Mouse (Mus musculus) liver, embryonic 12.5 days (tissue): ENCODE measurements around the gene Cbx6. TPM values are rescaled to one million over a fixed set of nuclear protein-coding genes. Genes with fewer than 3 reads are reported as not detected.

Experiments used
- ATAC-seq: fragments of 200-750 bp; cut with Nextera tagmentation; 2 replicates; pipeline ENCODE4 v1.8.0; 2017; ENCODE audit warnings: moderate number of reproducible peaks, mild to moderate bottlenecking, moderate library complexity
- H3K27ac ChIP-seq: fragments of 300-500 bp; sonication (generic); 2 replicates; pipeline ENCODE4 v1.5.1; 2016; ENCODE audit warnings: mild to moderate bottlenecking
- H3K27me3 ChIP-seq: fragments of 300-500 bp; sonication (generic); replicated peaks from 2 replicates; pipeline ENCODE4 v1.6.1; 2016; ENCODE audit warnings: mild to moderate bottlenecking, moderate library complexity
- H3K36me3 ChIP-seq: fragments of 300-500 bp; sonication (generic); 2 replicates; pipeline ENCODE4 v1.6.1; 2016; ENCODE audit warnings: mild to moderate bottlenecking, moderate library complexity
- H3K4me1 ChIP-seq: fragments of 300-500 bp; sonication (generic); 2 replicates; pipeline ENCODE4 v1.6.1; 2016
- H3K4me2 ChIP-seq: fragments of 300-500 bp; sonication (generic); 2 replicates; pipeline ENCODE4 v1.6.1; 2016; ENCODE audit warnings: mild to moderate bottlenecking, moderate library complexity
- H3K4me3 ChIP-seq: fragments of 300-500 bp; sonication (generic); 2 replicates; pipeline ENCODE4 v1.5.1; 2016; ENCODE audit warnings: mild to moderate bottlenecking, moderate library complexity
- H3K9ac ChIP-seq: fragments of 300-500 bp; sonication (generic); 2 replicates; pipeline ENCODE4 v1.6.1; 2016; ENCODE audit warnings: mild to moderate bottlenecking, moderate library complexity
- H3K9me3 ChIP-seq: fragments of 300-500 bp; sonication (generic); replicated peaks from 2 replicates; pipeline ENCODE4 v1.6.1; 2016; ENCODE audit warnings: mild to moderate bottlenecking, moderate library complexity
- WGBS: fragments of 180-500 bp; shearing (Covaris S2); methylation state at CpG from one replicate; pipeline ENCODE4 v1.1.7; 2016; ENCODE audit not compliant: insufficient replicate concordance; 5-methylcytosine and 5-hydroxymethylcytosine counted together
- polyA plus RNA-seq: library from polyadenylated mRNA; unstranded; fragments of >200 nt; fragmentation: Nextera tagmentation; extraction: Ambion mirVana; gene quantifications from 2 replicates; pipeline ENCODE4 v1.2.1, GENCODE M21; 2016

Cbx6 gene
- 11.2 and 11.7 TPM in 2 replicates for polyA plus RNA-seq

DNA sequence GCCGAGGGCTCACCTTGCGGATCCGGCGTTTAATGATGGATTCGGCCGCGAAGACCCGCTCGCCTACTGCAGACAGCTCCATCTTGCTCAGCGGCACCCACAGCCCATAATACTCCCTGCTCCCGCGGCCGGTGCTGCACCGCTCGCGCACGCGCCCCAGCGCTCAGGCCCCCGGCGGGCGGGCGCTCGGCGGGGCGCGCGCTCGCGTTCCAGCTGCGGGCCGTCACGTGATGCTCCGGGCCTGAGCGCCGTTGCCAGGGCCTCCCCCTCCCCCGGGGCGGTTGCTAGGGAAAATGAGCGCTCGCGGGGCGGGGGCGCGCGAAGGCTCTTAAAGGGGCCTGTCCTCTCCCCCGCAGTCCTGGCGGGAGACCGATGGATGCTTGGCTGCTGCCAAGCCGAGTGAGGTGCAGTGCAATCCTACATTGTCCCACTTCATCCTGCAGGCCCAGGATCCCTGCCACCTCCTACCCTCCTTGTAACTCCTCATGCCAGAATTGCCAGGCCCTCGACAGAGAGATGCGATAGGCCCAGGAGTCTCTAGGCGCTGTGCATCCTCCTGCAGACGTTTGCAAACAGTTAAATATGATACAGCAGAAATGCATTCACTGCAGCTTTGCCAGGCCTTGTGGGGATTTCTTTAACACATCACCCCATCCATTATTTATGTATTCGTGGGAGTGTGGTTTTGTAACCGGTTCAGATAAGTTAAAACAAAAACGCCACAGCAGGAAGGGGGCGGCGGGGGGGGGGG, at the start of gene Cbx6, which contains the start of gene Npcd:
Gene Cbx6, minus strand, starts transcription at position 559 of the 751 bp plus-strand sequence.
Gene Npcd, minus strand, starts transcription at position 108 of the 751 bp plus-strand sequence.
- peak within 1 kb of the TSS; percentile 52 for H3K27ac ChIP-seq
- peaks cover 30% of the 10 kb centered on the region for H3K27me3 ChIP-seq
- peak within 1 kb of the TSS; percentile 73 for H3K4me3 ChIP-seq
- peak within 1 kb of the TSS; percentile 83 for H3K9ac ChIP-seq
- 7% methylated on average over 57 of the region's 58 CpGs for WGBS
- ATAC-seq: peak; percentile 86
- H3K4me2 ChIP-seq: peak within 1 kb of the TSS; percentile 86
- no peaks in the 10 kb centered on the region for H3K9me3 ChIP-seq
- peaks cover 7% of the 10 kb centered on the region; the same call in 1 of the 2 replicates for H3K36me3 ChIP-seq
- peaks cover 33% of the 10 kb centered on the region for H3K4me1 ChIP-seq

DNA sequence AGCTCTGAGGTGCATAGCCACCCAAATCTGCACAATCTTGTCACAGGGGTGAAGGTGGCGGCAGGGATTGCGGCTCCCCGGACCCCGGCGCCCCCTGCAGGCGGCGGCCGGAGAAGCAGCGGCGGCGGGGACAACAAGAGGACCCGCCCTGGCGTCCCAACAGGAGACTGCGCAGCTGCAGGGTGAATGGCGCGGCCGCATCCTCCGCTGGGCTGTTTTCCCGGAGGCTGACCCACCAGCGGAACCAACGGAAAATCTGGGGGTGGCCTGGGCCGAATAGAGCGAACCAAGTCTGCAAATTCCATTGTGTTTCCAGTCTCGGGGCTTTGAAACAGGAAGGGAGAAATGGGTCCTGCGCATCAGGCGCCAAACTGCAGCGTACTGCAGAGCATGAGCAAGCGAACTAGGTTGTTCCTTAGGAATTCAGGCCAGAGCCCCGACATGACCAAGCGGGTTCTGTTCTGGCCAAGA, 48.9 kb upstream of the Cbx6 start:
- peak; percentile 84 for ATAC-seq
- Histone ChIP-seq H3K4me3 (peak overlapping the region; percentile 63), H3K36me3 (no peaks in the 10 kb centered on the region), H3K4me1 (peaks cover 13% of the 10 kb centered on the region), H3K4me2 (peak overlapping the region; percentile 80), H3K27me3 (peaks cover 28% of the 10 kb centered on the region), H3K27ac (peak overlapping the region; percentile 46; the same call in 1 of the 2 replicates), H3K9me3 (no peaks in the 10 kb centered on the region), H3K9ac (peak overlapping the region; percentile 66)
- WGBS: under 1% methylated on average over 30 of the region's 30 CpGs

DNA sequence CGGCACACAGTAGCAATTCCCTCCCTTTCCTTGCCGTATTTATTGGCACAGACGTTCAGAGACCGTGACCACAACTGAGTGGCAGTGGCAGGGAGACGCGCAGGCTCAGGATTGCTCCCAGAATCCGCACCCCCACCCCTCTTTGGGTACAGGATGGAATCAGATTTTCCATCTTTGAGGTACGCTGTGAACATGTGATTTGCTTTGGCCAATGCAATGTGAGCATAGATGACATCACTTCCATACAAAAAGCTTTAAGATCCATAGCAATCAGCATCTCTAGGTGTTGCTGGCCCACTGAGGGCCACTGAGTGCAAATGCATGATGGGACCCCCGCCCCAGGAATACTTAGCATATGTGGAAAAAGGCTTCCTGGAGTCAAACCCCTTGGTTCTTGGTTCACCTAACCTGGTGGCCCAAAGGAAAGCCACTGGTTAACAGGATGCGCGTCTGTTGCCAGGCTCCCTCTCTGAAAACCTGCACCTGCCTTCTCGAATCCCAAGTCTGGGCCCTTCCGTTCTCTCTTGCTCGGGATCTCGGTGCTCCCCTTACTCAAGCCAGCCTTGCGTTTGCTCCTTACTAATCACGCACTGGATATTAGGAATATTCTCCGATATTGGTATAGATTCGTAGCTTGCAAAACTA, 48.3 kb upstream of the Cbx6 start:
- Histone ChIP-seq H3K4me3 (peak overlapping the region; percentile 63), H3K36me3 (no peaks in the 10 kb centered on the region), H3K9ac (no peak overlapping the region), H3K27ac (no peak overlapping the region), H3K9me3 (no peaks in the 10 kb centered on the region), H3K4me1 (peaks cover 13% of the 10 kb centered on the region), H3K27me3 (peaks cover 28% of the 10 kb centered on the region), H3K4me2 (peak overlapping the region; percentile 80)
- no peak for ATAC-seq
- 28% methylated on average over 19 of the region's 19 CpGs for WGBS

DNA sequence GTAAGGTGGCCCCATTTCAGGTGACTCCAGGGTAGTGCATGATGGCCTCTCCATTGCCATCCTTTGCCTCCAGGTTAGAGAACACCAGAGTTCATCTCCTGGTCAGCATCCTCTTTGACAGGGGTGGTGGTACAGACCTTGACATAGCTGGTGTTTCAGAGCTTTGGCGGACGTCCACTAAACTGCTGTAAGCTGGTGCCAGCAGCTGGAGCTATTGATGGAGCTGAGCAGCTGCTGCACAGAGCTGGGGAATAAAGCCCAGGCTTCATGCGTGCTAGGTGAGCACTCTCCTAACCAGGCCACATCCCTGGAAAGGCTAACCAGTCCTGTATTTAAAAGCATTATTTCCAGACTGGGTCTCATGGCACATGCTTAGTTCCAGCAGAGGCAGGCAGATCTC, 46.0 kb upstream of the Cbx6 start:
- Histone ChIP-seq H3K4me1 (peaks cover 8% of the 10 kb centered on the region), H3K4me3 (no peak overlapping the region), H3K9me3 (no peaks in the 10 kb centered on the region), H3K4me2 (no peak overlapping the region), H3K27ac (no peak overlapping the region), H3K27me3 (peaks cover 28% of the 10 kb centered on the region), H3K36me3 (no peaks in the 10 kb centered on the region), H3K9ac (no peak overlapping the region)
- ATAC-seq: no peak
- 71% methylated on average over 3 of the region's 3 CpGs for WGBS

DNA sequence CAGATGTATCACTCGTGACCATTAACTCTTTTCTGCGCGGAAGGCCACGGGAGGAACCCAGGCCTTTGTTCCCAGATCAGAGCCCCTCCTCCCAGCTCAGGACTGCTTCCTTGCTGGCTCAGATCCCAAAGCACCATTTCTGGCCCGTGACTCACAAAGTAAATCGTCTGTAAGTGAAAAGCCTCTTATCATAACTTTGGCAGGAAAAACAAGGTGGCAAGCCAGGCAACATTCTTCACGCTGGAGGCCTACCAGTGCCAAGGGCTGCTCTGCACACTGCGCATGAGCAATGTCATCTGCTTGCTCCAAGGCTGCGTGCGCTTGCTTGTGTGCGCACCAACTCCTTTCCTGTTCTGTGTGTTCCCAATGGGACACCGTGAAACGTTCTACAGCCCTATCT, 44.8 kb upstream of the Cbx6 start:
- Histone ChIP-seq H3K36me3 (no peaks in the 10 kb centered on the region), H3K27me3 (peaks cover 28% of the 10 kb centered on the region), H3K9ac (no peak overlapping the region), H3K4me2 (no peak overlapping the region), H3K27ac (no peak overlapping the region), H3K4me1 (peaks cover 8% of the 10 kb centered on the region), H3K4me3 (no peak overlapping the region), H3K9me3 (no peaks in the 10 kb centered on the region)
- WGBS: 45% methylated on average over 13 of the region's 13 CpGs
- no peak for ATAC-seq

DNA sequence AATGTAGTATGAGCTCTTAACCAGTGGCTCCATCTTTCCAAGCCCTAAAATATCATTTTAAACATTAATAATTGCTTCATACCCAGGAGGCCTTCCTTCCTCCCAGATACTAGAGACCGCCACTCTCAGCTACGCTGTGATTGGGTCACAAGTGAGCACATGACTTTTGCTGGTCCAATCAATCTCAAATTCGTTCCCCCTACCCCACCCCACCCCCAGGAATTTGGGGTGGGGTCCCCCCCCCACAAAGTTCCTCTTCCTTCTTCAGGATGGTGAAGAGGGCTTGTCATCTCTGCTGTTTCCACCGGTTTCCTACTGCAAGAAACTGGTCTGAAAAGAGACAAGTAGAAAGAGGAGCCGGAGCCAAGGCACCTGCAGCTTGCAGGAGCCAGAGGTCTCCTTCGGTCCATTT, 44.2 kb upstream of the Cbx6 start:
- H3K4me1 ChIP-seq: peaks cover 8% of the 10 kb centered on the region
- no peak overlapping the region for H3K27ac ChIP-seq
- no peaks in the 10 kb centered on the region for H3K36me3 ChIP-seq
- H3K27me3 ChIP-seq: peaks cover 28% of the 10 kb centered on the region
- H3K9me3 ChIP-seq: no peaks in the 10 kb centered on the region
- 60% methylated on average over 6 of the region's 6 CpGs for whole genome bisulfite sequencing
- H3K4me2 ChIP-seq: no peak overlapping the region
- ATAC-seq: no peak
- H3K4me3 ChIP-seq: no peak overlapping the region
- H3K9ac ChIP-seq: no peak overlapping the region

DNA sequence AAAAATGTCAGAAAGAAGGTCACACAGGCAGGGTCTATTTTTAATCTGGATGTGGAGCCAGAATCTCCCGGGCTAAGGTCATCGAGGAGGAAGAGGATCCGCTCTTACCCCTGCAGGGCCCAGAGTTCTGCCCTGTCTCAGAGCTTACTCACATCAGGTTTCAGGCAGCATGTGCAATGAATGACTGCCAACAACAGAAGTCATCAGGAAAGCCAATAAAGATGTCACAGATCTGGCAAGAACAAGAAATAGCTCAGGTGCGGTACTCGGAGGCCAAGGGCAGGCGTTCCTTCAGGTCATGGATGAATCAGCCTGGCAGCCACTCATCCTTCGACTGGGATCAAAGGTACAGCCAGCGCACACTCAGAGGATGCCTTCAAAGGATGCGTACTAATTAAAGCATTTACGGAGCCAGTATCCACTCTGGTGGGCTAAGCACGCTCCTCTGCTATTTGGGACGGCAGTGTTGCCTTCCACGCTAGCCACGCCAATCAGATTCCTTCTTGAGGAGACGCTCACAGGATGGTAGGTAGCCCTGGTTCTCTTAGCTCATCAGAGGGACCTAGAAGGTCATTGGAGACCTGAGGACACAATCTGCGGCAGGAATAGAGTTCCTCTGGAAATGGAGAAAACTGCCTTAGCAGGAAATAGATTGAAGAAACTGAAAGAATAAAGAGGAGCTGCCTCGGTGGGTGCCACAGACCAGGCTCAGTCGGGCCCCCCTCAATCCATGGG, 40.9 kb upstream of the Cbx6 start:
- ATAC-seq: no peak
- no peak overlapping the region for H3K4me3 ChIP-seq
- H3K9me3 ChIP-seq: no peaks in the 10 kb centered on the region
- no peak overlapping the region for H3K4me2 ChIP-seq
- no peak overlapping the region for H3K9ac ChIP-seq
- no peaks in the 10 kb centered on the region for H3K4me1 ChIP-seq
- H3K36me3 ChIP-seq: no peaks in the 10 kb centered on the region
- peaks cover 4% of the 10 kb centered on the region; the same call in 1 of the 2 replicates for H3K27me3 ChIP-seq
- H3K27ac ChIP-seq: no peak overlapping the region
- 80% methylated on average over 18 of the region's 18 CpGs for WGBS

DNA sequence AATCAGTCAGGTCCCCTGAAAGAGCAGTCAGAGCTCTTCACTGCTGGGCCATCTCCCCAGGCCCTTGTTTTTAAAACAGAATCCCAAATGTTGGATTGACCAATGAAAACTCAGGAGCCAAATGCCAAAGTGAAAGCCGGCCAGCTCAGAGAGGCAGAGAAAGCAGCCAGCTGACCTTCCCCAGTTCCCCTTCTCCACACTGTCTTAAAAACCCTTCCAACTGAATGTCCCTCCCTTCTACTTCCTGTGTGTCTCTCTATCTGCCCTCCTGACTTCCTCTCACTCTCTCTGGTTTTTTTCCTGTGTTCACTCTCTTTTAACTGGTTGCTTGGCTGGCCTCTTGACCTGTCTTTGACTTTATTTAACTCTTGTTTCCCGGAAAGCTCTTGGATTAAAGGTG, 39.5 kb upstream of the Cbx6 start:
- no peak overlapping the region for H3K4me2 ChIP-seq
- no peak overlapping the region for H3K27ac ChIP-seq
- H3K4me1 ChIP-seq: no peaks in the 10 kb centered on the region
- H3K36me3 ChIP-seq: no peaks in the 10 kb centered on the region
- 39% methylated on average over 2 of the region's 2 CpGs for WGBS
- no peaks in the 10 kb centered on the region for H3K27me3 ChIP-seq
- H3K9me3 ChIP-seq: peaks cover 5% of the 10 kb centered on the region; the same call in 1 of the 2 replicates
- no peak overlapping the region for H3K9ac ChIP-seq
- H3K4me3 ChIP-seq: no peak overlapping the region
- ATAC-seq: no peak

DNA sequence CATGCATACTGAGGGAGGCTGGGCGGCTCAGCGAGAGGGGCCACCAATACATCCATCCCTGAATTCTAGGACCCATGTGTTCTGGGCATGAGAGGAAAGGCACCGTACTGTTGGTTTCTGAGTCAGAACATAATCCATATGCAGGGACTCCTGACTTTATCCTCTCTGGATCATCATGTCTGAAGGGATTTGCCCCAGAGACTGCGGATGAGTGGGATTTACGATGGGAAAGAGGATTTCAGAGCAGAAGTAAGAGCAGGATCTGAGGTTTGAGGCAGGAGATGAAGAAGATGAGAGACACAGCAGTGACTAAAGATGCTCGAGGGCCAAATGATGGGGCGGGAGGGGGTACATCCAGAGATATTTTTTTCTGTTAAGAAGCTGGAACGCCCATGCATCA, 39.1 kb upstream of the Cbx6 start:
- Histone ChIP-seq H3K4me3 (no peak overlapping the region), H3K27ac (no peak overlapping the region), H3K9ac (no peak overlapping the region), H3K9me3 (peaks cover 5% of the 10 kb centered on the region; the same call in 1 of the 2 replicates), H3K36me3 (no peaks in the 10 kb centered on the region), H3K27me3 (no peaks in the 10 kb centered on the region), H3K4me2 (no peak overlapping the region), H3K4me1 (no peaks in the 10 kb centered on the region)
- 82% methylated on average over 8 of the region's 8 CpGs for WGBS
- no peak for ATAC-seq

DNA sequence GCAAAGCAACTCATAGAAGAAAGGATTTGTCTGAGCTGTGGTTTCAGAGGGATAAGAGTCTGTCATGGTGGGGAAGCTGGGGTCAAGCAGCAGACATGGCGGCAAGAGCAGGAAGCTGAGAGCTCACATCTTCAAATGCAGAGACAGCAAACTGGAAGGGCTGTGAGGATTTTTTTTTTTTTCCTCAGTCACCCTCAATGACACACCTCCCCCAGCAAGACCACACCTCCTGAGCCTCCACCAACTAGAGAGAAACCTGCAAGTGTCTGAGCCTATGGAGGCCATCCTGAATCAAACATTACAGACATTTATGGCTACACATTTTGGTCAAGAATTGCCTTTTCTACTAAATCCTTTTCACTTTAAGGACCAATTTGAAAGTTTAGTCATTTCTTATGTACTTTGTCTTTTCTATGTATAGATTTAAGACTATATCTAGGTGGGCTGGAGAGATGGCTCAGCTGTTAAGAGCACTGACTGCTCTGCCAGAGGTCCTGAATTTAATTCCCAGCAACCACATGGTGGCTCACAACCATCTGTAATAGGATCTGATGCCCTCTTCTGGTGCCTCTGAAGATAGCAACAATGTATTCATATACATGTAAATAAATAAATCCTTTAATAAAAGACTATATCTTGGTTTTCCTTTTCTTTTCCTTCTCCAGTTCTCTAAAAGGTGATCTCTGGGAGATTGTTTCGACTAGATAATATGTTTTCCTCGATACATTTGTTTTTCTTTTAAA, 32.9 kb upstream of the Cbx6 start:
- Histone ChIP-seq H3K4me2 (no peak overlapping the region), H3K36me3 (no peaks in the 10 kb centered on the region), H3K4me3 (no peak overlapping the region), H3K27me3 (0 out of 2 replicates have a peak, but pooled peaks cover under 1% of the 10 kb centered on the region), H3K27ac (no peak overlapping the region), H3K4me1 (no peaks in the 10 kb centered on the region), H3K9ac (no peak overlapping the region), H3K9me3 (peaks cover 5% of the 10 kb centered on the region; the same call in 1 of the 2 replicates)
- no peak for ATAC-seq
- 52% methylated on average over 3 of the region's 3 CpGs for WGBS

DNA sequence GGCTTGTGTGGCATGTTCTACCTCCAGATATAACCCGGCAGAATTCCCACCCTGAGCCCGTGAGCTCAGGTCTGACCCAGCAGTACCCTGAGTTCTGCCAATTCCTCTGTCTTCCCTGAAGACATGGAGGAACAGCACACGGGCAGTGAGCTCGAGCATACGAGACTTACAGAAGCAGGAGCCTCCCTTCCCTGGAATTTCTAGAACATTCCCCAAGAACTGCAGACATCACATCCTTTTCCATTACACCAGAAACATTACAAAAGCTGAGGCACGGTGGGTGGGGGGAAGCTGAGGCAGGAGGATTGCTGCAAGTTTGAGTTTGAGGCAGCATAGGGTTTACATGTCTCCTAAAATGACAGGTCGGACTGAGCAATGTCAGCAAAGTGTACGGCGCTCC, 25.3 kb upstream of the Cbx6 start:
- WGBS: 69% methylated on average over 9 of the region's 9 CpGs
- Histone ChIP-seq H3K27me3 (peaks cover 18% of the 10 kb centered on the region), H3K4me1 (no peaks in the 10 kb centered on the region), H3K9ac (no peak overlapping the region), H3K4me3 (no peak overlapping the region), H3K9me3 (no peaks in the 10 kb centered on the region), H3K4me2 (no peak overlapping the region), H3K36me3 (no peaks in the 10 kb centered on the region), H3K27ac (no peak overlapping the region)
- no peak for ATAC-seq
